In genomic region chr11:120989523-120989922, GRCm38 (mm10) we compare ENCODE assay signal across 7 mouse cellular contexts. TPM values are rescaled to one million over a fixed set of nuclear protein-coding genes. Genes with fewer than 3 reads are reported as not detected.
DNase-seq lines count a peak whose midpoint lies in the region; ATAC-seq and TF ChIP-seq lines count a peak whose summit lies in the region.

No protein-coding gene starts in this region.

- TF ChIP-seq EP300 in lung, postnatal 0 days (IDR thresholded peaks at IDR 0.05) = no peak

- intact Hi-C loops in left cerebral cortex, postnatal 36 days (cut with DNase I) = no loop called here

- no peaks in the 10 kb centered on the region for H3K27me3 ChIP-seq in lung, postnatal 0 days (replicated peaks; ENCODE audit: insufficient read depth, low read length)
- no peaks in the 10 kb centered on the region for H3K27me3 ChIP-seq in embryonic facial prominence, embryonic 13.5 days
- no peaks in the 10 kb centered on the region for H3K27me3 ChIP-seq in limb, embryonic 10.5 days (ENCODE audit: low read depth, poor library complexity, severe bottlenecking)
- no peaks in the 10 kb centered on the region for H3K27me3 ChIP-seq in splenic B cell, adult 2 months (ENCODE audit: control insufficient read depth, insufficient read depth, low read length, poor library complexity, severe bottlenecking)

- TF ChIP-seq CTCF in lung, postnatal 0 days (IDR thresholded peaks at IDR 0.05) = no peak

- no peaks in the 10 kb centered on the region for H3K9me3 ChIP-seq in lung, postnatal 0 days (ENCODE audit: low read length)
- H3K9me3 ChIP-seq in embryonic facial prominence, embryonic 13.5 days = no peaks in the 10 kb centered on the region
- H3K9me3 ChIP-seq in limb, embryonic 10.5 days (replicated peaks) = no peaks in the 10 kb centered on the region

- peak; percentile 36 for DNase-seq in lung, postnatal 0 days (ENCODE audit: low spot score)
- DNase-seq in lung, postnatal 10 days = no peak
- DNase-seq in limb, embryonic 10.5 days (ENCODE audit: low spot score) = no peak
- DNase-seq in splenic B cell, adult 2 months (ENCODE audit: low read depth, low spot score) = peak; percentile 15
- DNase-seq in layer of hippocampus, postnatal 10 days (ENCODE audit: low spot score in 2 of 2) = no peak
- no peak for DNase-seq in left cerebral cortex, postnatal 36 days (ENCODE audit: low spot score in 2 of 2)

- peak overlapping the region; percentile 100 for H3K4me3 ChIP-seq in lung, postnatal 0 days (ENCODE audit: low read depth, low read length)
- peak overlapping the region; percentile 96 for H3K4me3 ChIP-seq in embryonic facial prominence, embryonic 13.5 days
- peak overlapping the region; percentile 100 for H3K4me3 ChIP-seq in limb, embryonic 10.5 days

- no peak for ATAC-seq in lung, postnatal 0 days
- no peak for ATAC-seq in embryonic facial prominence, embryonic 13.5 days (ENCODE audit: insufficient number of reproducible peaks, insufficient read depth, low FRiP score, low TSS enrichment, low read depth)

- peak overlapping the region; percentile 100 for H3K9ac ChIP-seq in lung, postnatal 0 days (replicated peaks; ENCODE audit: low read depth)
- peak overlapping the region; percentile 100 for H3K9ac ChIP-seq in embryonic facial prominence, embryonic 13.5 days

- H3K27ac ChIP-seq in lung, postnatal 0 days (ENCODE audit: low read length) = peak overlapping the region; percentile 99; the same call in 1 of the 2 replicates
- H3K27ac ChIP-seq in embryonic facial prominence, embryonic 13.5 days = no peak overlapping the region
- peak overlapping the region; percentile 99 for H3K27ac ChIP-seq in limb, embryonic 10.5 days

- 0% methylated on average over 1 of the region's 1 CpGs for WGBS in lung, postnatal 0 days
- WGBS in embryonic facial prominence, embryonic 13.5 days = 37% methylated on average over 1 of the region's 1 CpGs
- WGBS in limb, embryonic 10.5 days = 61% methylated on average over 1 of the region's 1 CpGs

- no peaks in the 10 kb centered on the region for H3K36me3 ChIP-seq in lung, postnatal 0 days (ENCODE audit: insufficient read depth, low read length)
- peaks cover 32% of the 10 kb centered on the region for H3K36me3 ChIP-seq in embryonic facial prominence, embryonic 13.5 days
- peaks cover 49% of the 10 kb centered on the region for H3K36me3 ChIP-seq in limb, embryonic 10.5 days
- H3K36me3 ChIP-seq in splenic B cell, adult 2 months (ENCODE audit: control insufficient read depth, insufficient read depth, low read length, poor library complexity, severe bottlenecking) = no peaks in the 10 kb centered on the region

- peak overlapping the region; percentile 70 for H3K4me2 ChIP-seq in lung, postnatal 0 days (replicated peaks; ENCODE audit: low read depth, low read length)
- H3K4me2 ChIP-seq in embryonic facial prominence, embryonic 13.5 days = peak overlapping the region; percentile 90

- peaks cover 21% of the 10 kb centered on the region for H3K4me1 ChIP-seq in lung, postnatal 0 days (ENCODE audit: insufficient read depth, low read depth, low read length)
- H3K4me1 ChIP-seq in embryonic facial prominence, embryonic 13.5 days = peaks cover 53% of the 10 kb centered on the region
- peaks cover 35% of the 10 kb centered on the region for H3K4me1 ChIP-seq in limb, embryonic 10.5 days

RNA-seq across cellular contexts. Expression of gene Csnk1d, which starts 1.6 kb away (rescaled TPM):
- polyA plus RNA-seq in lung, postnatal 0 days (2015; fragmentation: Nextera tagmentation; extraction: Ambion mirVana) = 83.7 and 84.4 TPM in 2 replicates
- polyA plus RNA-seq in embryonic facial prominence, embryonic 13.5 days (2015; fragmentation: Nextera tagmentation; extraction: Ambion mirVana) = 132 and 134 TPM in 2 replicates
- polyA plus RNA-seq in limb, embryonic 10.5 days (2016; fragmentation: Nextera tagmentation; extraction: Ambion mirVana) = 126 and 136 TPM in 2 replicates
- 100 to 1,000 TPM; 115 TPM for total RNA-seq in layer of hippocampus, postnatal 10 days (2021)
- total RNA-seq in left cerebral cortex, postnatal 36 days (2021) = 100 to 1,000 TPM; 113 to 115 TPM

RNA-seq across cellular contexts. Expression of gene Slc16a3, which starts 41.2 kb away (rescaled TPM):
- 10.0 and 10.4 TPM in 2 replicates for polyA plus RNA-seq in lung, postnatal 0 days (2015; fragmentation: Nextera tagmentation; extraction: Ambion mirVana)
- polyA plus RNA-seq in embryonic facial prominence, embryonic 13.5 days (2015; fragmentation: Nextera tagmentation; extraction: Ambion mirVana) = 56.4 and 63.4 TPM in 2 replicates
- polyA plus RNA-seq in limb, embryonic 10.5 days (2016; fragmentation: Nextera tagmentation; extraction: Ambion mirVana) = 119 and 165 TPM in 2 replicates
- total RNA-seq in layer of hippocampus, postnatal 10 days (2021) = 1 to 10 TPM; 2.9 to 4.1 TPM
- 1 to 10 TPM; 3.5 to 5.5 TPM for total RNA-seq in left cerebral cortex, postnatal 36 days (2021)

RNA-seq across cellular contexts. Expression of gene Cd7, which starts 49.7 kb away (rescaled TPM):
- 2.4 TPM in 2 replicates for polyA plus RNA-seq in lung, postnatal 0 days (2015; fragmentation: Nextera tagmentation; extraction: Ambion mirVana)
- 0.28 and 0.49 TPM in 2 replicates for polyA plus RNA-seq in embryonic facial prominence, embryonic 13.5 days (2015; fragmentation: Nextera tagmentation; extraction: Ambion mirVana)
- polyA plus RNA-seq in limb, embryonic 10.5 days (2016; fragmentation: Nextera tagmentation; extraction: Ambion mirVana) = not detected in 2 replicates
- total RNA-seq in layer of hippocampus, postnatal 10 days (2021) = not detected
- total RNA-seq in left cerebral cortex, postnatal 36 days (2021) = 1 to 10 TPM; 2.1 TPM

RNA-seq across cellular contexts. Expression of gene Ccdc57, which starts 56.9 kb away (rescaled TPM):
- polyA plus RNA-seq in lung, postnatal 0 days (2015; fragmentation: Nextera tagmentation; extraction: Ambion mirVana) = 3.4 and 3.7 TPM in 2 replicates
- polyA plus RNA-seq in embryonic facial prominence, embryonic 13.5 days (2015; fragmentation: Nextera tagmentation; extraction: Ambion mirVana) = 6.1 and 6.8 TPM in 2 replicates
- 7.0 and 7.2 TPM in 2 replicates for polyA plus RNA-seq in limb, embryonic 10.5 days (2016; fragmentation: Nextera tagmentation; extraction: Ambion mirVana)
- total RNA-seq in layer of hippocampus, postnatal 10 days (2021) = 1 to 10 TPM; 7.3 to 7.4 TPM
- total RNA-seq in left cerebral cortex, postnatal 36 days (2021) = 10 to 100 TPM in 1 of 2 experiments, 1 to 10 TPM in 1; 6.2 to 10.7 TPM

Comparison
In these comparisons a context has a peak if more than half of its experiments do, and no peak if none do; other contexts are left out.
1. DNase-seq: peak in lung, postnatal 0 days (single experiment) and splenic B cell, adult 2 months (single experiment); none in lung, postnatal 10 days (single experiment), limb, embryonic 10.5 days (single experiment), layer of hippocampus, postnatal 10 days (0 of 2) and left cerebral cortex, postnatal 36 days (0 of 2).
2. Peak in every context shown above with its lines, with median percentiles within 50 percentile points of each other: H3K4me3 ChIP-seq.